Mouse (Mus musculus) megakaryocyte-erythroid progenitor cell, adult 5-6 weeks (primary cell): Measurements from ENCODE around the gene Usp16. TPM values are rescaled to one million over a fixed set of nuclear protein-coding genes. Genes with fewer than 3 reads are reported as not detected.
"Not testable (repeated sequence)": the region's sequence is repeated elsewhere in the genome, so short reads cannot be mapped to it uniquely, and the experiment has no call there.

ENCODE experiments used
- ATAC-seq: replicated peaks from 2 replicates; pipeline ENCODE4 v1.8.0; 2016; ENCODE audit warnings: mild to moderate bottlenecking, inconsistent platforms; ENCODE audit not compliant: severe bottlenecking, poor library complexity, low FRiP score, low TSS enrichment
- total RNA-seq, 2 experiments: library from RNA; stranded (forward) in 1 of 2; stranded (reverse) in 1 of 2; fragments of 200-1000, 215-1000 nt in 1 of 2; fragments of >200 nt in 1 of 2; fragmentation: Nextera tagmentation in 1 of 2; gene quantifications; 2 replicates each; pipeline ENCODE4 v1.2.3; 2014 to 2017

The Usp16 gene
- total RNA-seq, 2 experiments from 2014 or later: 69.4 to 125 TPM

DNA sequence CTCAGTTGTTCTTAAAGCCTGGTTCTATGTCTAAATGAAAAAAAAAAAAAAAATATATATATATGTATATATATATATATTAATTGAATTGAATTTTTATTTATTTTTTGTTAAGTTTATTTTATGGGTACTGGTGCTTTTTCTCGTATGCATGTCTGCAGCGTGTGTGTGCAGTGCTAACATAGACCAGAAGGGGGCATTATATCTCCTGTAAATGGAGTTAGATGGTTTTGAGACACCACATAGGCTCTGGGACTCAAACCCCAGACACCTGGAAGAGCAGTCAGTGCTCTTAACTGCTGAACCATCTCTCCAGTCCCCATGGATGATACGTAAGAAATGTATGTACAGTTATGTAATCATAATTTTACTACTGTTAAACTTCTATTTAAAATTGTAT, 4.2 kb downstream of the Usp16 start:
- ATAC-seq: no peak

DNA sequence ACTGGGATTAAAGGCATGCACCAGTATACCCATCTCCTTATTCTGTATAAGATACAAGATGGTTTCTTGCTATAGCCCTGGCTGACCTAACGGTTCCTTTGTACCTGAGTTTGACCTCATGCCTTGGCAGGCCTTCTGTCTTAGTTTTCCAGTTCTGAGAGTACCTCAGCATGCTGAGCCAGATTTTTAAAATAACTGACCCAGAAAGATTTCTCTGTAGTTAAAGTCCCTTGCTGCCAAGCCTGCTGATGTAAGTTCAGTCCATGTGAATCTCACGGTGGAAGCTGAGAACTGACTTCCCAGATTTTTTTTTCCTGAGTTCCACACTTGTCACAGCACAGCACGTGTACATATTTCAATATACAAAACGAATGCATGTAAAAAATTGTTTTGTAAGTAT, 16.1 kb downstream of the Usp16 start:
- ATAC-seq: no peak

DNA sequence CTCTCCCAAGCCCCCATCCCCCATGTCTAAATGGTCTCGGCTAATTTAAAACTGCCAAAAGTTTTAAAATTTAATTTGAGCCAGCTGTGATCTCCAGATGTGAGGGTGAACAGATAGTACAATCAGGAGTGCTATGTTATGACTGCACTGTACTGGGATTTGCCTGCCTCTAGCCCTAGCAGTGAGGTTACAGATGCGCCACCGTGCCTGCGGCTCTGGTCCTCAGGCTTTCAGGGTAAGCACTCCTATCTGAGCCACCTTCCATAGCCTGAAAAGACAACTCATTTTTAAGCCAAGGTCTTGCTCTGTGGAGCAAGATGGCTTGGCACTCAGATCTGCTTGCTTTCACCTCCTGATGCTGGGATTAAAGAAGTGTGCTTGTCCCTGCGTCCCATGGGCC, 29.9 kb downstream of the Usp16 start:
- no peak for ATAC-seq

DNA sequence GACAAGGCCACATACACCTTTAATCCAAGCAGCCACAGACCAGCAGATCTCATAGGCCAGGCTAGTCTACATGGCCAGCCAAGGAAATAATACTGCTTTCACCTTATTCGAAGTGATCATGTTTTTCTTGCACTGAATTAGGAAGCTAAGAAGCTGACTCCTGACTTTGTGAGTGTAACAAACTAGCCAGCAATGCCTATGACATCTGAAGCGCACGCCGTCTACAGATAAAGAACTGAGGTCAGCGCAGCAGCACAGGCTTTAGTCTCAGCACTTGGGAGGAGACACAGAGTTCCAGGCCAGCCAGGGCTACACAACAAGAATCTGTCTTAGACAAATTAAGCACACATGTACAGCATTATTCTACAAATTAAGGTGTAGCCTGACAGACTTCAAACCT, 32.2 kb downstream of the Usp16 start:
- ATAC-seq: no peak

DNA sequence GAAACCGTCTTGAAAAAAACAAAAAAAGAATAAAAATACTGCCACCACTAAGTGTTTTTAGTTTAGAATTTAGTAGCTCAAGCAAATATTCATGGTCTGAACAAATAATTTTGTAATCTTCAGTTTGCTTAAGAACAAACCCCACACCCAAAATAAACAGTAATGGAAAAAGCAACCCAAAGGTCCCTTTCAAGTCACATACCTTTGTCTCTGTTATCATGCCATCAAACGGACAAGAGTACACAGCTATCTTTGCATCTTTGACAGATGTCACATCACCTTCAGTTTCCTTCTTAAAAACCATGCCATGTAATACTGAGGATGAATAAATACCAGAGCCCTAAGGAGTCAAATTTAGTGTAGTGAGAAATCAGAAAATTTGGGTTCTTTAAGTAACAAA, 34.1 kb downstream of the Usp16 start:
- ATAC-seq: no peak

DNA sequence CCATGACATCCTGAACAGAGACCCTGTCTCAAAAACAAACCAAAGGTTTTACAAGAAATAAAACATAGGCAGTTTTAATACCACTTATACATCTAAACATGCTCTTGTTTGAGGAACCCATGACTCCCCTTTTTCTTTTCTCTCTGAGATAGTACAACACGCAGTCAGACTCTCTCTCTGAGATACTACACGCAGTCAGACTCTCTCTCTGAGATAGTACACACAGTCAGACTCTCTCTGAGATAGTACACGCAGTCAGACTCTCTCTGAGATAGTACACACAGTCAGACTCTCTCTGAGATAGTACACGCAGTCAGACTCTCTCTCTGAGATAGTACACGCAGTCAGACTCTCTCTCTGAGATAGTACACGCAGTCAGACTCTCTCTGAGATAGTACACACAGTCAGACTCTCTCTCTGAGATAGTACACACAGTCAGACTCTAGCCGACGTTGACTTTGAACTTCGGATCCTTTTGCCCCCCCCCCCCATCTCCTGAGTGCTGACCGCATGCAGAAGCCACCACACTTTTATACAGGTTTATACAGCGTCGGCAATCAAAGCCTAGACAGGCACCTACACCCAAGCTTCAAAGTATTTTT, 37.8 kb downstream of the Usp16 start:
- ATAC-seq: not testable (repeated sequence)

DNA sequence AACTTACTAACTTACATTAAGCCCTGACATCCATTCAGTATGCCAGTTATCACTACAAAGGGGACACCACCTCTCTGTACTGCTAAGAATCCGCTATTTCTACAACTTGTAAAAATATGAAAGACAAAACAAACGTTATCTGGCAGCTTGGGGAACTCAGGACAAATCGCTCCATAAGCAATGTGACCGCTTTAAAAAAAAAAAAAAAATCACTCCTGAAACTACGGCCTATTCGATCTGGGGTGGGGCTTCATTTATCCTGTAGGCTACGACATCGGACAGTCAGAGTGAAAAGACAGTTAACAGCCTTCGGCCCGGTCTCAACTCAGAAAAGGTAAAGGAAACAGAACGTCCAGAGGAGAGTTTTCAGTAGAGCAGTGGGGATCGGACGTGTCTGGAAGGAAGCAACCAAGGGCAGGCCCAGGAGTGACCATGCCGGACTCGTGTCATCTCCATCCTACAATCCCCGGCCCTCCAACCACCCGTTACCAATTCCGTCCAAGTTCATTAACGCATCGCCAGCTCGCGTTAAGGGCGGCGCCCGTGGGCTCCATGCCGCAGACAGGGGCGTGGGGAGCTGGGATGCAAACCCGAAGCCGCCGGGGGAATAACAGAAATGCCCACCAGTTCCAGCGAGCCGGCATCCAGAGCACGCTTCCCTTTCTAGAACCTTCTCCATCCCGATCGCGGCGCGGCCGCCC, 40.6 kb downstream of the Usp16 start:
- peak; percentile 36 for ATAC-seq

- peak; percentile 93 for ATAC-seq
Observed at GRCm38 (mm10) chr16:87495716-87496447, 41.4 kb downstream of the Usp16 start, which contains the start of gene Cct8. Gene Cct8, minus strand, starts transcription at chr16:87495873.

- no peak for ATAC-seq
Observed at GRCm38 (mm10) chr16:87496728-87497127, 42.2 kb downstream of the Usp16 start.

- ATAC-seq: no peak
Observed at GRCm38 (mm10) chr16:87497171-87497570, 42.7 kb downstream of the Usp16 start.

DNA sequence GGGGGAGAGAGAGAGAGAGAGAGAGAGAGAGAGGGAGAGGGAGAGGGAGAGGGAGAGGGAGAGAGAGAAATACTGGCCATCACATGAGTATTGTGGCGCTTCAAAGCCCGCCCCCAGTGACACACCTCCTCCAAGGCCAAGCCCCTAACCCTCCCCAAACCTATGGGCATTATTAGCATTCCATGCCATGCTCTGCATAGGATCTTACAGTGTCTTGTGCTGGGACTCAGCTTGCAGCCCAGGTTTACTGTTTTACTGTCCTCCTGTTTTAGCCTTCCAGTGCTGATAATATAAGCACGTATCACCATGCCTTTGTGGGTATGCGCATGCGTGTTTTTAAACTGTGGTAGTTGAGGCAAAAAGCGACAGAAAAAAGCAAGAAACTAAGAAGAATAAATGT, 45.1 kb downstream of the Usp16 start:
- no peak for ATAC-seq

- peak; percentile 96 for ATAC-seq
Observed at GRCm38 (mm10) chr16:87501304-87502078, 47.0 kb downstream of the Usp16 start.

- ATAC-seq: no peak
Observed at GRCm38 (mm10) chr16:87511706-87512105, 57.2 kb downstream of the Usp16 start.

DNA sequence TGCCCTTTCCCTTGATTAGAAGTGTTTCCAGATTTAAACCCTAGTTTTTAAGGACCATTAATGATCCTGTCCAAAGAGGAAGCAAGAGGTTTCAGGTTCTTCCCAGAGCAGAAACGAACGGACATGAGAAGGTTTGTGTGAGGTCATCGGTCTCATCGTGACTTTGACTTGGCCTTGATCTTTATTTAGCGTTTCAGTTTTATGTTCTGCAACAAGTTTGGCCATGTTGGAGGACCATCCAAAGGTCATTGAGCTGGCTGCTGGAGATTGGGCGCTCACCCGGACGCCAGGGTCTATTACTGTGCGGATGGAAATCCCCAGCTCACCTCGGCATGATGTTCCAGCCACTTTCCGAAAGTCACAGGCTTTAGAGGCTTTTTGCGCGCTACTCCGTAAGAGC, 57.8 kb downstream of the Usp16 start:
- ATAC-seq: no peak

DNA sequence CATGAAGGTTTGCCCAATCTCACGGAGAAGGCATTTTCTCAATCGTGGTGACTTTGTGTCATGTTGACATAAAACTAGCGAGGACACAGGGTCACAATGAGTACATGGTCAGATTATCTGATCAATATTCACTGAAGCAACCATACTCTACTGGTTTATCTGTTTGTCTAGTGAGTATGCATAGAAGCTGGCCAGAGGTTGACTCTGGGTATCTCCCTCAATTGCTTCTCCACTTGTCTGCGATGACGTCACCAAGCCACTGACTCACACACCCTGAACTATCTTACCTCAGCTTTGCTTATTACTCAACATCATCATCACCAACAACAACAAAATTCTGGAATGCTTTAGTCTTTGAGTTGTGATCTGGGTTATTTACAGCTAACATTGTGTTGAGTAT, 69.7 kb downstream of the Usp16 start:
- no peak for ATAC-seq

- no peak for ATAC-seq
Observed at GRCm38 (mm10) chr16:87527553-87528249, 73.2 kb downstream of the Usp16 start.

- no peak for ATAC-seq
Observed at GRCm38 (mm10) chr16:87528755-87529154, 74.3 kb downstream of the Usp16 start.
